Mouse (Mus musculus) hindbrain, embryonic 11.5 days (tissue): ENCODE data around the gene Fam189a1. TPM values are rescaled to one million over a fixed set of nuclear protein-coding genes. Genes with fewer than 3 reads are reported as not detected.
A peak's percentile ranks its signal among the peaks of the same experiment; 100 is the strongest.

ENCODE experiments used
- ATAC-seq: fragments of 200-750 bp; cut with Nextera tagmentation; 2 replicates; pipeline ENCODE4 v1.8.0; 2017; ENCODE audit warnings: mild to moderate bottlenecking, moderate TSS enrichment, moderate library complexity; ENCODE audit not compliant: low FRiP score
- DNase-seq: peaks from one replicate; pipeline ENCODE4 v3.0.0-alpha.2; 2015; ENCODE audit warnings: low spot score
- H3K27ac ChIP-seq: fragments of 300-500 bp; sonication (generic); 2 replicates; pipeline ENCODE4 v1.5.1; 2014; ENCODE audit warnings: mild to moderate bottlenecking, low read depth, low read length
- H3K27me3 ChIP-seq: fragments of 300-500 bp; sonication (generic); 2 replicates; pipeline ENCODE4 v1.6.1; 2014; ENCODE audit warnings: mild to moderate bottlenecking, low read length, moderate library complexity, mixed read lengths; ENCODE audit not compliant: control insufficient read depth, insufficient read depth
- H3K36me3 ChIP-seq: fragments of 300-500 bp; sonication (generic); 2 replicates; pipeline ENCODE4 v1.6.1; 2014; ENCODE audit warnings: mild to moderate bottlenecking, low read length, moderate library complexity, mixed read lengths; ENCODE audit not compliant: control insufficient read depth, insufficient read depth
- H3K4me1 ChIP-seq: fragments of 300-500 bp; sonication (generic); replicated peaks from 2 replicates; pipeline ENCODE4 v1.6.1; 2014; ENCODE audit warnings: low read length, mixed read lengths; ENCODE audit not compliant: control insufficient read depth, insufficient read depth
- H3K4me2 ChIP-seq: fragments of 300-500 bp; sonication (generic); replicated peaks from 2 replicates; pipeline ENCODE4 v1.6.1; 2014; ENCODE audit warnings: mild to moderate bottlenecking, low read depth, low read length
- H3K4me3 ChIP-seq: fragments of 300-500 bp; sonication (generic); 2 replicates; pipeline ENCODE4 v1.5.1; 2014; ENCODE audit warnings: low read depth, low read length
- H3K9ac ChIP-seq: fragments of 300-500 bp; sonication (generic); 2 replicates; pipeline ENCODE4 v1.6.1; 2014; ENCODE audit warnings: low read depth, low read length
- H3K9me3 ChIP-seq: fragments of 300-500 bp; sonication (generic); 2 replicates; pipeline ENCODE4 v1.6.1; 2016; ENCODE audit warnings: low read length; ENCODE audit not compliant: control insufficient read depth
- WGBS: fragments of 180-500 bp; shearing (Covaris S2); extraction: QIAGEN DNeasy Blood & Tissue Kit; methylation state at CpG from one replicate; pipeline ENCODE4 v1.1.7; 2014; 5-methylcytosine and 5-hydroxymethylcytosine counted together
- polyA plus RNA-seq: library from polyadenylated mRNA; unstranded; fragments of >200 nt; fragmentation: Nextera tagmentation; extraction: Ambion mirVana; gene quantifications from 2 replicates; pipeline ENCODE4 v1.2.1, GENCODE M21; 2014

The Fam189a1 gene
- polyA plus RNA-seq, 1 experiment from 2014 or later = 1.6 TPM

DNA sequence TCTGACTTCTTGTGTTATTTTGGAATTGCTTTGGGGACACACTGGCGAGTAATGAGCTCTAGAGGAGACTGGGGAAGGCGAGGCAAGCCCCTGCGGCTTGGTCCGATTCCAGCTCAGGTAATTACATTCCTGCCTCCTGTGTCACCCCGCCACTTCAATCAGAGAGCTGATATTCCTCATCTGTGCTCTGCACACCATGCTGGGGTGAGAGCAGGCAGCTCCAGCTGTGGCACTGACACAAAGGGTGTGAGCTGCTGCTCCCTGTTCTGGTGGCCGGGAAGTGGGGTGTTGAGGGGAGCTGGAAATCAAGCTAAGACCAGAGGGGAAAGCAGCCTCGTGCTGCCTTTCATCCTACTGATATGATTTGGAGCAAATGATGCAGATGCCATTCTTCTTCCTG is 386.6 kb downstream of the Fam189a1 start:
- Histone ChIP-seq H3K9ac (no peak overlapping the region), H3K36me3 (no peaks in the 10 kb centered on the region), H3K4me3 (no peak overlapping the region), H3K4me1 (no peaks in the 10 kb centered on the region; the same call in 1 of the 2 replicates), H3K9me3 (no peaks in the 10 kb centered on the region), H3K27me3 (no peaks in the 10 kb centered on the region), H3K4me2 (no peak overlapping the region), H3K27ac (no peak overlapping the region)
- WGBS = 67% methylated on average over 7 of the region's 7 CpGs
- DNase-seq (no peak), ATAC-seq (no peak)

GRCm38 (mm10) chr7:64765595-64765994 is 390.8 kb downstream of the Fam189a1 start:
- no peak overlapping the region for H3K27ac ChIP-seq
- no peak overlapping the region for H3K4me2 ChIP-seq
- no peaks in the 10 kb centered on the region for H3K36me3 ChIP-seq
- H3K4me1 ChIP-seq = no peaks in the 10 kb centered on the region; the same call in 1 of the 2 replicates
- no peaks in the 10 kb centered on the region for H3K27me3 ChIP-seq
- no peak overlapping the region for H3K9ac ChIP-seq
- no peak overlapping the region for H3K4me3 ChIP-seq
- DNase-seq = no peak
- no peak for ATAC-seq
- 82% methylated on average over 3 of the region's 3 CpGs for WGBS
- no peaks in the 10 kb centered on the region for H3K9me3 ChIP-seq

DNA sequence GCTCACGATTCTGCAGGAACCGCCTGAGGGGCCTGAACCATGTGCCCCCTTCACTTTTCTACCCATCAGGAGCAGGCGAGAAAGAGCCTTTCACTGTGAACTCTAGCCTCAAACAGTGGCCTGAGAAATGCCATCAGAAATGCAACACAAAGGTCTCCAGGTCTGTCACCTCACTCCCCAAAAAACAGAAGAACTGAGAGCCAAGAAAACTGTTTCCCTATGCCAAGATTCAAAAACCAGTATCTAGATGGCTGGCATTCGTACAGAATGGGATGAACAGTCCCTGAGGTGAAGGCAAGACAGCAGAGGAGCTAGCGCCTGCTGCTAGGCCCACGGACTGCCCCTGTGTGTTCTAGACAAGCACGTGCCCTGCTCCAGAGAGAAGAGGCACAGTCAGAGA is 401.2 kb downstream of the Fam189a1 start:
- ATAC-seq = no peak

GRCm38 (mm10) chr7:64754161-64754560 is 402.2 kb downstream of the Fam189a1 start:
- H3K4me3 ChIP-seq = no peak overlapping the region
- H3K36me3 ChIP-seq = no peaks in the 10 kb centered on the region
- H3K9me3 ChIP-seq = no peaks in the 10 kb centered on the region
- no peak overlapping the region for H3K27ac ChIP-seq
- ATAC-seq (no peak), DNase-seq (no peak)
- H3K9ac ChIP-seq = no peak overlapping the region
- no peaks in the 10 kb centered on the region for H3K4me1 ChIP-seq
- WGBS = 74% methylated on average over 7 of the region's 7 CpGs
- no peak overlapping the region for H3K4me2 ChIP-seq
- no peaks in the 10 kb centered on the region for H3K27me3 ChIP-seq

More for the DNA sequence above, 401.2 kb downstream of the Fam189a1 start:
- no peaks in the 10 kb centered on the region for H3K4me1 ChIP-seq
- WGBS = 87% methylated on average over 7 of the region's 7 CpGs
- no peak overlapping the region for H3K4me2 ChIP-seq
- H3K27ac ChIP-seq = no peak overlapping the region
- no peaks in the 10 kb centered on the region for H3K36me3 ChIP-seq
- no peak overlapping the region for H3K4me3 ChIP-seq
- no peak for DNase-seq
- no peaks in the 10 kb centered on the region for H3K9me3 ChIP-seq
- H3K9ac ChIP-seq = no peak overlapping the region
- H3K27me3 ChIP-seq = no peaks in the 10 kb centered on the region

- Histone ChIP-seq H3K9ac (no peak overlapping the region), H3K27me3 (no peaks in the 10 kb centered on the region), H3K27ac (no peak overlapping the region), H3K36me3 (no peaks in the 10 kb centered on the region), H3K9me3 (no peaks in the 10 kb centered on the region), H3K4me2 (no peak overlapping the region), H3K4me1 (no peaks in the 10 kb centered on the region), H3K4me3 (no peak overlapping the region)
- ATAC-seq = no peak
- DNase-seq = no peak
- WGBS = 86% methylated on average over 6 of the region's 6 CpGs
These were observed 402.7 kb downstream of the Fam189a1 start for GRCm38 (mm10) chr7:64753678-64754077.

- WGBS = 98% methylated on average over 7 of the region's 7 CpGs
- Histone ChIP-seq H3K4me2 (no peak overlapping the region), H3K27me3 (no peaks in the 10 kb centered on the region), H3K9me3 (no peaks in the 10 kb centered on the region), H3K9ac (no peak overlapping the region), H3K36me3 (no peaks in the 10 kb centered on the region), H3K4me1 (no peaks in the 10 kb centered on the region), H3K27ac (no peak overlapping the region), H3K4me3 (no peak overlapping the region)
- ATAC-seq (no peak), DNase-seq (no peak)
These were observed 404.2 kb downstream of the Fam189a1 start for GRCm38 (mm10) chr7:64752133-64752532.

DNA sequence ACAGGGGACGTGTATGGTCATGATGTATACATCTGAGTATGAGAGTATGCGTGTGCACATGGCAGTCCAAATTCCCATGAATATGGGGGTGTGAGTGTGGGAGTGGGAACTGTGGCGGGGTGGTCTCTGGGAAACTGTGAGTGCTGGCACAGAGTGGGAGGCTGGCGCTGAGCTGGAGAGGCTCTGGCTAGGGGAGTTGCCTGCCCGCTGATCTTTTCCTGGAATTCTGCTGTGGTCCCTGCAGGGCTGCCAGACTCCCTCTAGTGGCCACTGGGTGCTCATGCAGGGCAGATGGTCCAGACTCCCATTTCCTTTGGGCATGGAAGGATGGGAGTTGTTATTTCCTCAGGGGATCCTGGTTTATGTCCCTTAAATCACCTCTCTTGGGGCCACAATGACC is 404.9 kb downstream of the Fam189a1 start:
- no peaks in the 10 kb centered on the region for H3K9me3 ChIP-seq
- no peak overlapping the region for H3K27ac ChIP-seq
- H3K9ac ChIP-seq = no peak overlapping the region
- H3K4me1 ChIP-seq = no peaks in the 10 kb centered on the region
- H3K4me3 ChIP-seq = no peak overlapping the region
- H3K27me3 ChIP-seq = no peaks in the 10 kb centered on the region
- no peaks in the 10 kb centered on the region for H3K36me3 ChIP-seq
- 41% methylated on average over 5 of the region's 5 CpGs for WGBS
- H3K4me2 ChIP-seq = no peak overlapping the region
- peak; percentile 82 for DNase-seq
- peak; percentile 77 for ATAC-seq

GRCm38 (mm10) chr7:64743610-64744009 is 412.8 kb downstream of the Fam189a1 start:
- no peak for ATAC-seq
- WGBS = 92% methylated on average over 7 of the region's 7 CpGs

GRCm38 (mm10) chr7:64741333-64742307 is 414.8 kb downstream of the Fam189a1 start:
- no peaks in the 10 kb centered on the region for H3K27me3 ChIP-seq
- peak; percentile 68; the same call in 1 of the 2 replicates for ATAC-seq
- H3K4me3 ChIP-seq = no peak overlapping the region
- no peaks in the 10 kb centered on the region for H3K9me3 ChIP-seq
- DNase-seq = peak; percentile 95
- no peak overlapping the region for H3K9ac ChIP-seq
- no peak overlapping the region for H3K4me2 ChIP-seq
- H3K27ac ChIP-seq = no peak overlapping the region
- WGBS = 26% methylated on average over 8 of the region's 8 CpGs
- H3K4me1 ChIP-seq = 0 out of 2 replicates have a peak, but pooled peaks cover 4% of the 10 kb centered on the region
- no peaks in the 10 kb centered on the region for H3K36me3 ChIP-seq

More at GRCm38 (mm10) chr7:64743610-64744009, 412.8 kb downstream of the Fam189a1 start:
- H3K9ac ChIP-seq = no peak overlapping the region
- no peaks in the 10 kb centered on the region for H3K9me3 ChIP-seq
- H3K36me3 ChIP-seq = no peaks in the 10 kb centered on the region
- H3K4me3 ChIP-seq = no peak overlapping the region
- no peak overlapping the region for H3K27ac ChIP-seq
- 0 out of 2 replicates have a peak, but pooled peaks cover 4% of the 10 kb centered on the region for H3K4me1 ChIP-seq
- DNase-seq = no peak
- no peaks in the 10 kb centered on the region for H3K27me3 ChIP-seq
- H3K4me2 ChIP-seq = no peak overlapping the region
